ENCODE assay signal across 27 mouse cellular contexts in genomic region chr1:37080442-37080841, GRCm38 (mm10). TPM values are rescaled to one million over a fixed set of nuclear protein-coding genes. Genes with fewer than 3 reads are reported as not detected.
"Had no signal": no experiment of that assay in that cellular context is flagged by ENCODE, and none has a peak within 500 bp of the region (broad histone marks: within the 10 kb centered on the region; RNA-seq: fewer than 3 reads in every experiment).

No protein-coding gene starts in this region.

- H3K27me3 ChIP-seq: embryonic facial prominence, embryonic 12.5 days; embryonic facial prominence, embryonic 13.5 days; embryonic facial prominence, embryonic 15.5 days; forebrain, embryonic 12.5 days; forebrain, embryonic 13.5 days; forebrain, embryonic 15.5 days had no signal

- H3K27ac ChIP-seq: embryonic facial prominence, embryonic 10.5 days; embryonic facial prominence, embryonic 12.5 days; embryonic facial prominence, embryonic 13.5 days; embryonic facial prominence, embryonic 15.5 days; heart, embryonic 10.5 days had no signal

- DNase-seq: cerebellum, adult 9-11 months; cerebellum, postnatal 10 days; cerebellum, postnatal 14 days; cerebellum, postnatal 25 days; cerebellum, postnatal 36 days; embryo, embryonic 11 days; forebrain, postnatal 0 days; gastrocnemius, postnatal 10 days; gastrocnemius, postnatal 14 days; gastrocnemius, postnatal 25 days; heart, adult 11 months; heart, adult 18-20 months; heart, adult 2 months had no signal

- H3K4me1 ChIP-seq: heart, embryonic 10.5 days had no signal

- H3K4me3 ChIP-seq: embryonic facial prominence, embryonic 10.5 days; embryonic facial prominence, embryonic 12.5 days; embryonic facial prominence, embryonic 13.5 days; embryonic facial prominence, embryonic 15.5 days; erythroblast, embryonic 14.5 days; forebrain, embryonic 10.5 days; forebrain, embryonic 12.5 days; forebrain, embryonic 13.5 days; forebrain, embryonic 15.5 days; heart, adult 2 months; heart, embryonic 10.5 days had no signal

- H3K36me3 ChIP-seq: embryonic facial prominence, embryonic 10.5 days; embryonic facial prominence, embryonic 12.5 days; embryonic facial prominence, embryonic 13.5 days; embryonic facial prominence, embryonic 15.5 days; forebrain, embryonic 10.5 days; forebrain, embryonic 12.5 days; forebrain, embryonic 15.5 days; heart, embryonic 10.5 days had no signal

- H3K9me3 ChIP-seq: embryonic facial prominence, embryonic 10.5 days; embryonic facial prominence, embryonic 12.5 days; embryonic facial prominence, embryonic 13.5 days; embryonic facial prominence, embryonic 15.5 days; forebrain, embryonic 10.5 days; forebrain, embryonic 12.5 days; forebrain, embryonic 13.5 days; forebrain, embryonic 15.5 days; heart, embryonic 10.5 days had no signal

RNA-seq across cellular contexts. Expression of gene Vwa3b, which starts 54.0 kb away (rescaled TPM):
- total RNA-seq: common myeloid progenitor, adult 5-6 weeks; granulocyte monocyte progenitor cell, adult 5-6 weeks had no signal
- polyA plus RNA-seq: erythroblast, embryonic 14.5 days; forebrain, embryonic 11.5 days; heart, embryonic 10.5 days; heart, embryonic 11.5 days had no signal
